Mouse (Mus musculus): ENCODE results near the gene H2afj. TPM values are rescaled to one million over a fixed set of nuclear protein-coding genes. Genes with fewer than 3 reads are reported as not detected.
A peak's percentile ranks its signal among the peaks of the same experiment; 100 is the strongest.

H2afj gene
- 105 and 120 TPM in 2 replicates for polyA plus RNA-seq (2016; fragmentation: Nextera tagmentation; extraction: Ambion mirVana)

DNA sequence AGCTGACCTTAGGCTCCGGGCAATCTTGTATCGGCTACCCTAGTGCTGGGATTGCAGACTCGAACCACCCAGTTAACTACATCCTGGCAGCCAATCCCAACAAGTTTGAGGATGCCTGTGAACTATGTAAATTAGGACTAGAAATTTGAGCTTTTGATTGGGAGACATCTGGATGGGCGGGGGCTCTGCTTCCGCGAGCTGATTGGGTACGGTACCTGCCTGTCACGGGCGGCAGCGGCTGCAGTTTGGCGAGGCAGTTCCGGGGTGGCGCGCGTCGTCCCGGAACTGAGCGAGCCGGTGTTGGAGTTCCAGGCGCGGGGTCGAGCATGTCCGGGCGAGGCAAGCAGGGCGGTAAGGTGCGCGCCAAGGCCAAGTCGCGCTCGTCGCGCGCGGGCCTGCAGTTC lies at the start of gene H2afj:
Gene H2afj, plus strand, starts transcription at position 231 of the 404 bp plus-strand sequence.
- H3K27me3 ChIP-seq (ENCODE audit: insufficient read depth, poor library complexity, severe bottlenecking), result no peaks in the 10 kb centered on the region
- no peaks in the 10 kb centered on the region for H3K9me3 ChIP-seq
- H3K4me3 ChIP-seq, result peak within 1 kb of the TSS; percentile 85
- under 1% methylated on average over 34 of the region's 34 CpGs for WGBS
- peak; percentile 97 for DNase-seq (ENCODE audit: low spot score)
- peaks cover 32% of the 10 kb centered on the region for H3K4me1 ChIP-seq (replicated peaks)
- H3K36me3 ChIP-seq, result peaks cover 31% of the 10 kb centered on the region
- peak within 1 kb of the TSS; percentile 85 for H3K27ac ChIP-seq

DNA sequence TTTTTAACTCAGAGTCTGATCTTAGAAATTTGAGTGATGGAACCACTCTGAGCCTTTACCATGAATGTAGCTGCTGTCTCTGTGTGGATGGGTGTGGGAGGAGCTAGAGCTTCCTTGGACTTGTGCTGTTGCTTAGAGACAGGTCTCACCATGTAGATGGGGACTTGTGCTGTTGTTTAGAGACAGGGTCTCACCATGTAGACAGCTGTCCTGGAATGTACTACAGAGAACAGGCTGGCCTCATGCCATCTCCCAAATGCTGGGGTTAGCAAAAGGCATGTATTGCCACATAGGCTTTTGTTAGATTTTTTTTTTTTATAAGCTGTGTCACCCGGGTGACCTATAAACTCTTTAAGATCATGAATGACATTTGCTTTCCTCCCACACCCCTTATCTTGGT lies 44.1 kb upstream of the H2afj start:
- H3K27me3 ChIP-seq (ENCODE audit: insufficient read depth, poor library complexity, severe bottlenecking), result no peaks in the 10 kb centered on the region

DNA sequence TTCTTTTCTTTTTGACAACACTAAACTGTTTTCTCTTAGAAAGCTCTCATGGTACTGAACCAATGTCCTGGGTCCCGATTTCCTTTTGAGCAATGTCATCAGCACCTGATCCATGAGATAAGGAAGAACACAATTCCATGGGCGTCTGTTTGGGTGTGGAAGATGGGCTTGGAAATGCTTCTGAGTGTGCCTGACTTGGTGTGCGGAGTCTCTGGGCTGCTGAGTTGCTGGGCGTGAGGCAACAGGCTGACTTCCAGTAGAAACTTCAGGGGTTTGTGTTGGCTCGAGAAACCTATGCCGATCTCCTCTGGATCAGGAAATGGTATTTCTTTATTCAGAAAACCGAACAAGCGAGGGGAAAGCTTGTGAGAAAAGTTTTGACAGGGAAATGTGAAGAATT lies 38.9 kb upstream of the H2afj start:
- Histone ChIP-seq H3K36me3 (no peaks in the 10 kb centered on the region), H3K4me1 (replicated peaks) (no peaks in the 10 kb centered on the region), H3K9me3 (no peaks in the 10 kb centered on the region), H3K27ac (no peak overlapping the region), H3K27me3 (ENCODE audit: insufficient read depth, poor library complexity, severe bottlenecking) (no peaks in the 10 kb centered on the region), H3K4me3 (no peak overlapping the region)
- DNase-seq (ENCODE audit: low spot score), result no peak
- WGBS, result 88% methylated on average over 8 of the region's 8 CpGs

More for the DNA sequence above, 44.1 kb upstream of the H2afj start:
- H3K27ac ChIP-seq, result no peak overlapping the region
- 87% methylated on average over 1 of the region's 1 CpGs for WGBS
- H3K36me3 ChIP-seq, result no peaks in the 10 kb centered on the region
- H3K4me1 ChIP-seq (replicated peaks), result no peaks in the 10 kb centered on the region
- DNase-seq (ENCODE audit: low spot score), result no peak
- no peak overlapping the region for H3K4me3 ChIP-seq
- H3K9me3 ChIP-seq, result no peaks in the 10 kb centered on the region

DNA sequence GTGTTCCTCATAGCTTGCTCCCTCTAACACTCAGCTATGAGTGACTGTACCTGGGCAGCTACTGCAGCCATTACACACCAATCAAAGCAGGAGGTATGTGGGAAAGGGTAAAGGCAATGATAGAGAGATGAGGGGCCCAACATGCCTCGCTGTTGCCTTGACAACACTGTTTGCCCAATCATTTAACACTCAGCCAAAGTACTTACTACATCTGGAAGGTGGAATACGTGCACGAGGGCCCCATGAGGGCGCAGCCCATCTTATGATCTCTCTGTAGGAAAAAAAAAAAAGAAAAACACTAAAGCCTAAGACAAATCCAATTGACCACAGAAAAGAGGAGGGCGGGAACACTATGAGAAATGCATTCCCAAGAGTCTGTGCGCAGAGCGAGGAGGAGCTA lies 38.2 kb upstream of the H2afj start:
- Histone ChIP-seq H3K27me3 (ENCODE audit: insufficient read depth, poor library complexity, severe bottlenecking) (no peaks in the 10 kb centered on the region), H3K36me3 (no peaks in the 10 kb centered on the region), H3K4me3 (no peak overlapping the region), H3K4me1 (replicated peaks) (no peaks in the 10 kb centered on the region), H3K27ac (no peak overlapping the region), H3K9me3 (no peaks in the 10 kb centered on the region)
- DNase-seq (ENCODE audit: low spot score), result no peak
- WGBS, result 83% methylated on average over 7 of the region's 7 CpGs

- Histone ChIP-seq H3K4me1 (replicated peaks) (no peaks in the 10 kb centered on the region), H3K4me3 (no peak overlapping the region), H3K27ac (no peak overlapping the region), H3K9me3 (no peaks in the 10 kb centered on the region), H3K36me3 (no peaks in the 10 kb centered on the region), H3K27me3 (ENCODE audit: insufficient read depth, poor library complexity, severe bottlenecking) (no peaks in the 10 kb centered on the region)
- DNase-seq (ENCODE audit: low spot score), result no peak
- WGBS, result 94% methylated on average over 1 of the region's 1 CpGs
Measured at GRCm38 (mm10) chr6:136776392-136776791, 31.7 kb upstream of the H2afj start.

DNA sequence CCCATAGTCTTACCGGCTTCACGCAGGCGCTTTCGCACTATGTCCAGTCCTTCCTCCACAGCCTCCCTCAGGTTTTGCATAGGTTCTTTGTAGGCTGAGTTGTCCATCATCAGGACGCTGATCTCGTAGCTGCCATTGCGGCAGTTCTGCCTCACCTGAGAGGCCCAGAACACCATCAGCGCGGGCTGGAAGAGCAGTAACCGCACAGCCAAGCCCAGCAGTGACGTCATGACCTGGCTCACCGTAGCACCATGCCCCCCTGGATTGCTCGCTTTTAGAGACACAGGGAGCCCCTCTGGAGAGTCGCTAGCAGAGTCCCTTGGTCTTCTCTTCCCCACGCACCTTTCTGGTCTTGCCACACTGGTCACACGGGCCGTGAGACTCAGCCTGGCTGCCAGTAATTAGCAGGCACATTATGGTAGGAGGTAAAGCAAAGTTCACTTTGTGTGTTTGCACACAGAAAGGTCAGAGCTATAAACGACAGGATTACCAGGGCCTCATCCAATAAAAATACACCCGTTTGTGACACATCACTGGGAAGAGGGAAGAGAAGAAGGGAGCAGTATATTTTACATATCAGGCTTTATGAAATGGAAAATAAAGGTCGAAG lies 26.6 kb upstream of the H2afj start, which contains the start of gene Gucy2c:
Gene Gucy2c, minus strand, starts transcription at position 389 of the 610 bp plus-strand sequence.
- Histone ChIP-seq H3K4me3 (no peak within 1 kb of the TSS), H3K4me1 (replicated peaks) (no peaks in the 10 kb centered on the region), H3K27me3 (ENCODE audit: insufficient read depth, poor library complexity, severe bottlenecking) (no peaks in the 10 kb centered on the region), H3K36me3 (no peaks in the 10 kb centered on the region), H3K27ac (no peak within 1 kb of the TSS), H3K9me3 (no peaks in the 10 kb centered on the region)
- WGBS, result 87% methylated on average over 20 of the region's 20 CpGs
- DNase-seq (ENCODE audit: low spot score), result no peak

DNA sequence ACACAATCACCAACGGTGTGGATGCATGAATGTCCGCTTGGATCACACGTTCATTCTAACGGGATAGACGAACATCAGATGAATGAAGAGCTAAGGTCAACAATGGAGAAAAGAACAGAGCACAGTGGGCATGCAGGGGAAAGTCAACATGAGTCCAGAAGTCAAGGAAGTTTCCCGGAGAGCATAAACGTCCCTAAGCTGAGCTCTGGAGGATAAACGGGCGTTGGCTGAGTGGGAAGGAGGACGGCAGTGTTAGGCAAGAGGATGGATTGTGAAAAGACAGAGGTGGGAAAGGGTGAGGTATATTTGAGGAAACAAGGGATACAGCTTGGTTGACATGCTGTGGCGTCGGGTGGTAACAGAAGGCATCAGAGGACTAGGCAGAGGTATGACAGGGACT lies 25.9 kb upstream of the H2afj start:
- 83% methylated on average over 12 of the region's 12 CpGs for WGBS
- Histone ChIP-seq H3K36me3 (no peaks in the 10 kb centered on the region), H3K9me3 (no peaks in the 10 kb centered on the region), H3K27ac (no peak overlapping the region), H3K4me3 (no peak overlapping the region), H3K4me1 (replicated peaks) (no peaks in the 10 kb centered on the region), H3K27me3 (ENCODE audit: insufficient read depth, poor library complexity, severe bottlenecking) (no peaks in the 10 kb centered on the region)
- DNase-seq (ENCODE audit: low spot score), result no peak

- Histone ChIP-seq H3K4me1 (replicated peaks) (no peaks in the 10 kb centered on the region), H3K4me3 (no peak overlapping the region), H3K9me3 (no peaks in the 10 kb centered on the region), H3K27me3 (ENCODE audit: insufficient read depth, poor library complexity, severe bottlenecking) (no peaks in the 10 kb centered on the region), H3K27ac (no peak overlapping the region), H3K36me3 (no peaks in the 10 kb centered on the region)
- no peak for DNase-seq (ENCODE audit: low spot score)
- 83% methylated on average over 9 of the region's 9 CpGs for WGBS
Measured at GRCm38 (mm10) chr6:136782761-136783160, 25.3 kb upstream of the H2afj start.

DNA sequence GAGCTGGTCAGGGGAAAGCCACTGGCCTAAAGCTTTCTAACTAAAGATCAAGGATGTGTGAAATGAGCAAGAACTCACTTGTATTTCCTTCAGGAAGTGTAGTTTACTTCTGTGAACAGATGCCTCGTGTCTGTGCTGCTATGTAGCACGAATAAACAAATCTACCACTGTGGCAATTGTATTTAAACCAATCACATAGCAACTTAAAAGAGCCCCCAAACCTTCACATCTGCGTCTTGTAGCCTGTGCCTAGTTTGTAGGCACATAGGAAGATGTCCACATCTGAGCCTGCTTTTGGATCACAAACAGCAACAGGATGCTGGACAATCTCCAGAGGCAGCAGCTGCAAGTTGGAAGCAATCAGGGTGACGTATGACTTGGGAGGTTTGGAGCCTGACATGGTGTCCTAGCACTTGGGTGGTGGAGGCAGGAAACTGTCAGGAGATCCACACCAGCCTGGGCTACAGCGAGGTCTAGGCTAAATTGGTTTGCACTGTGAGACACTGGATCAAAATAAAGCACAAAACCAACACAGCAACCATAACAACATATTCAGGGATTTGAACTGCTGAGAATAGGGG lies 18.6 kb upstream of the H2afj start:
- WGBS, result 80% methylated on average over 5 of the region's 5 CpGs
- no peaks in the 10 kb centered on the region for H3K36me3 ChIP-seq
- H3K9me3 ChIP-seq, result no peaks in the 10 kb centered on the region
- no peak overlapping the region for H3K27ac ChIP-seq
- peaks cover 8% of the 10 kb centered on the region; the same call in 1 of the 2 replicates for H3K27me3 ChIP-seq (ENCODE audit: insufficient read depth, poor library complexity, severe bottlenecking)
- no peak overlapping the region for H3K4me3 ChIP-seq
- peaks cover 17% of the 10 kb centered on the region for H3K4me1 ChIP-seq (replicated peaks)
- no peak for DNase-seq (ENCODE audit: low spot score)

DNA sequence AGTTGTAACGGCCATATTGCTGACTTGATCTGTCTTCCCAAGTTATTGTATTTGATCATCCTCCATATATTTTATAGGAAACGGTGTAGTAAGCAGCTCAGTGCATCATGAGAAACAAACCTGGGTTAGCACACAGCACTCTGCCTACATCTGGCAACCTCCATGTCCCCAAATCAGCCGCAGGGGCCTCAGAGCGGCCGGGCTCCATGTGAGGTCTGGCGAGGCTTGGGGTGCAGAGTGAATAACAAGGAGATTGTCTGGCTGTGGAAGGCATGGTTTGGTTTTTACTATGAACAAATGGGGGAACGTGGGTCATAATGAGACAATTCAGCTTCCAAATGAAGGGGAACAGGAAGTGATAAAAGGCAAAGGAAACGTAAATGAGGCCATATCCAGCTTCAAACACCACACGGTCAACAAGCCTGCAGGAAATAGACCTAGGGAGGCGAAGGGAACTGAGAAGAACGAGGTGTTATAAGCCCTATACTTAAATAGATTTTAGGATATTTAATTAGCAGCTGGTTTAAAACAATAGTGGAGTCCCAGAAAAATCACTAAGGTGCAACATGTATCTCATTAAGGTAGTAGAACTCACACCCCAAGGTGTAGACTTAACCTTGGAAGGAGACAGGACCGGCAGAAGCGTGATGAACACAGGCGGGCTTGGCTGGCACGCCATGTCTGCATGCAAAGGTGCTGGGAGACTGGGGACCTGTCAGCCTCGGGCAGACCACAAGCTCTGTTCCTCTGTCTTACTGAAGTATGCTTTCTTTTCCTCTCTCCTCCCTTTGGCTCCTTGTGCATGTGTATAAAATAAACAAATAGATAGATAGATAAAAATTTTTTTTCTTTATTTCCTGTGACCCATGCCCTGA lies 14.9 kb upstream of the H2afj start:
- H3K9me3 ChIP-seq, result no peaks in the 10 kb centered on the region
- DNase-seq (ENCODE audit: low spot score), result no peak
- H3K27me3 ChIP-seq (ENCODE audit: insufficient read depth, poor library complexity, severe bottlenecking), result peaks cover 8% of the 10 kb centered on the region; the same call in 1 of the 2 replicates
- peaks cover 18% of the 10 kb centered on the region for H3K4me1 ChIP-seq (replicated peaks)
- no peaks in the 10 kb centered on the region for H3K36me3 ChIP-seq
- 33% methylated on average over 16 of the region's 16 CpGs for WGBS
- peak overlapping the region; percentile 55 for H3K4me3 ChIP-seq
- no peak overlapping the region for H3K27ac ChIP-seq

- Histone ChIP-seq H3K27ac (peak overlapping the region; percentile 68), H3K36me3 (no peaks in the 10 kb centered on the region), H3K27me3 (ENCODE audit: insufficient read depth, poor library complexity, severe bottlenecking) (peaks cover 8% of the 10 kb centered on the region; the same call in 1 of the 2 replicates), H3K9me3 (no peaks in the 10 kb centered on the region), H3K4me1 (replicated peaks) (peaks cover 18% of the 10 kb centered on the region), H3K4me3 (peak overlapping the region; percentile 55)
- under 1% methylated on average over 24 of the region's 24 CpGs for WGBS
- peak; percentile 22 for DNase-seq (ENCODE audit: low spot score)
Measured at GRCm38 (mm10) chr6:136793831-136794525, 14.1 kb upstream of the H2afj start.

DNA sequence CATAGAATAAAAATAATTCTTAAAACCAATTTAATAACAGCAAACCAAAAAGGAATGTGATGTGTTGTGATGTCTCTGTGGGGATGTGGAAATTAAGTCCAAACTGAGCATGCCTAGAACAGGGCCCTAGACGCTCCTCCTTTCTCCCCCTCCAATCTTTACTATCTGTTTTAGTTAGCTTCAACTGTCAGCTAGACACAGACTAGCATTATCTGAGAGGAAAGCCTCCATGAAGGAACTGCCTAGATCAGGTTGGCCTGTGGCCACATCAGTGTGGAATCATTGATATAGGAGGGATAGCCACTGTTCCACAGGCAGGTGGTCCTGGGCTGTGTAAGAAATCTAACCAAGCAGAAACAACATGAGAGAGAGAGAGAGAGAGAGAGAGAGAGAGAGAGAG lies 12.9 kb upstream of the H2afj start:
- H3K4me1 ChIP-seq (replicated peaks), result peaks cover 18% of the 10 kb centered on the region
- no peak overlapping the region for H3K4me3 ChIP-seq
- H3K27me3 ChIP-seq (ENCODE audit: insufficient read depth, poor library complexity, severe bottlenecking), result peaks cover 8% of the 10 kb centered on the region; the same call in 1 of the 2 replicates
- no peak overlapping the region for H3K27ac ChIP-seq
- no peaks in the 10 kb centered on the region for H3K9me3 ChIP-seq
- H3K36me3 ChIP-seq, result no peaks in the 10 kb centered on the region
- 72% methylated on average over 1 of the region's 1 CpGs for WGBS
- no peak for DNase-seq (ENCODE audit: low spot score)

Data from hindbrain, embryonic 10.5 days (tissue).